Mouse (Mus musculus) ZHBTc4 (cell line): Measurements from ENCODE around the gene Tex35.

Experiments used
- DNase-seq: peaks from one replicate; pipeline ENCODE4 v3.0.0-alpha.2; 2011; ENCODE audit warnings: low read depth, low spot score

The Tex35 gene

GRCm38 (mm10) chr1:157108580-157108979, at the start of gene Tex35:
TSS of gene Tex35 (minus strand) at chr1:157108680.
- DNase-seq: no peak

DNA sequence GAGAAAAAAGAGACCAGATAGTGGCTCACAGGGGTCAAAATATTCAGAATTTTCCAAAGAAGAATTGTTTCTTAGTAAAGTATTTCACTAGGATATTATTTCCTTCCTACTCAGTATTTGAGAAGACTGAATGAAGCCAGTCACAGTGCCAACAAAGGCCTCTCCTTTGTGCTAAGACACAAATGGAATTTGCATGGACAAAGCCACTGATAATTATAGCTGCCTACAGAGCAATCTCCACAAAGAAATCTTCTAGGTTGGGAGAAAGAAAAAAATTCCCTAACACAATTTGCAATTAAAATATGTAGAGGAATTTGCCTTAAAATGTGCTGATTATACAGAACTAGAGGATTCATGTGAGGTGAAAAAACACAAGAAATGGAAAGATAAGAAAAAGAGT, 45.3 kb upstream of the Tex35 start:
- DNase-seq: no peak

DNA sequence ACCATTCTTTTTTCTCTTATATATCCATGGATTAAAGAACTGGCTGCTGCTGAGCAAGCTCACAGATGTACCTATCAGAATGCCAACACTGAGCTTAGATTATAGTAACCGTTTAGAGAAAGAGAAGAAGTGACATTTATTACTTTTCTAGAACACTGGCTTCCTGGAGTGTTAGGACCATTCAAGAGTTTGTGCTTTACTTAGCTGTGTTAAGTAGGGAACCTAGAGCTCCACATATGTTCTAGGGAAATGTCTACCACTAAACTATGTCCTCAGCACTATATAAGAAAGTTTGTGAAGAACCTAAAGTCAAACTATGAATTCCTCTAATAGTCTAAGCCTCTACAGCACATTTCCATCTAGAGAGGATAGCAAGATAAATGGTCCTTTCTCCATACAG, 41.6 kb upstream of the Tex35 start:
- DNase-seq: no peak

- DNase-seq: no peak
Observed at GRCm38 (mm10) chr1:157144621-157145020, 36.1 kb upstream of the Tex35 start.

- no peak for DNase-seq
Observed at GRCm38 (mm10) chr1:157143326-157143932, 34.9 kb upstream of the Tex35 start.

DNA sequence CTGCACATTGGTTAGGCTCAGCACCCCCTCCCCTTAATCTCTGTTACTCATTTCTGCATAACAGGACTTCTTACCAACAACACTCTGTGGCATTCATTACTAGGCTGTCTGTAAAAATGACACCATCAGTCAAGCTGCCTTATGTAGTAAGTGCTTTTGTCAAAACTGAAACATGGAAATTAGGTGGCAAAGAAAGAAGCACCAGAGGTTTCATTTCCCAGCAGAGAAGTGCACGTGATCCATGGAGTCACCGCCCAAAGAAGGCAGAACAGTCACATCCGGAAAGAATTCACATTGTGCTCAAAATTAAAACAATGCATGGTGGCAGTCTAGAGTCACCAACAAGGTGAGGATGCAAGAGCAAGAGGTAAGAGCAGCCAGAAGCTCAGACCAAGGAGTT, 32.5 kb upstream of the Tex35 start:
- DNase-seq: no peak

DNA sequence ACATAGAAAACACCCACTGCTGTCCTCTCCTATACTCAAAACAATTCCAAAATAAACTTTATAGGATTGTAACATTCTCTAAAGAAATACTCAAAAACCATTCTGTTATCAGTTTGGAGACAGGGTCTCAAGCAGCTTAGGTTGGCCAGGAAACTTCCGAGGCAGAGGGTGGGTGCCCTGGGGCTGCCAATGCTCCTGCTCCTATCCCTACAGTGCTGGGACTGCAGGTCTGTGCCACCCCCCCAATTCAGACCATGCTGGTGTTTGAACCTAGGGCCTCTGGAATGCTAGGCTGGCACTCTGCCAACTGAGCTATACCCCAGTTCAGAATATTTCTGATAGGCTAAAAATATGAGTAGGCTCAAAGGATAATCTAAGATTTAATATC, 29.4 kb upstream of the Tex35 start:
- DNase-seq: no peak

- DNase-seq: peak; percentile 14
Observed at GRCm38 (mm10) chr1:157137132-157137853, 28.8 kb upstream of the Tex35 start.

- DNase-seq: no peak
Observed at GRCm38 (mm10) chr1:157128219-157128618, 19.7 kb upstream of the Tex35 start.

DNA sequence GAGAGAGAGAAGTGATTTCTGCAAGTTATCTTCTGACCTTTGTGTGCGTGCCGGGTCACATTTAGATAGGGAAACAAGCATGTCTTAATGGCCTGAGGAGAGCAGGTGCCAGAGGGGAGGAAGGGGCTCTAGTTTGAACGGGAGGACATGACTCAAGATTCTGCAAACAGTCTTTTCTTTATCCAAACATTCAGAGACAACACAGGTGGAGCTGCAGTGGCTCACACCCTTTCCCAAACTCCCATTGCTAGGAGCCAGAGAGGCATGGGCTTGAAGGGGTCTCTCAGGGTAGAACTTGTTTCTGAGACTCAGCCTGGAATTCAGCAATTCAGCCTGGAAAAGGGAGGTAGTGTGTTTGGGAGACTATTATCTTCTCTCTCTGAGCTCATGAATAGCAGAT, 15.4 kb upstream of the Tex35 start:
- DNase-seq: no peak

- no peak for DNase-seq
Observed at GRCm38 (mm10) chr1:157119168-157119567, 10.7 kb upstream of the Tex35 start.

DNA sequence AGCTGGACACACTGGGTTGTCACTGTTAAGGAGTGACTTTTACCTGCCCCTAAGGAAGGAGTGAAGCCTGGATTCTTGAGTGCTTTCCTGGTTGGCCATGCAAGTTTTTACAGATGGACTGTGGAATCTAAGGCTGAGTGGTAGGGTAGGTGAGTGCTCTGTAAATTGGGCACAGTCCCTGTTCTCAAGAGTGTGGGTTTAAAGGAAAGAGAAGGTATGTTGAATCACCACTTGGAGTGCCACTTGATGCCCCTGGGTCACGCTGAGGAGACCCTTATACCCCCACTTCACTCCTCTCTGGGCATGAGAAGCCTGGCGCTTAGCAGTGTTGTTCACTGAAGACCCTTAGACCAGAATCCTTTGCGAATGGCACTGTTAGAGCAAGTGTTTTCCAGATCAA, 9.0 kb upstream of the Tex35 start:
- no peak for DNase-seq

DNA sequence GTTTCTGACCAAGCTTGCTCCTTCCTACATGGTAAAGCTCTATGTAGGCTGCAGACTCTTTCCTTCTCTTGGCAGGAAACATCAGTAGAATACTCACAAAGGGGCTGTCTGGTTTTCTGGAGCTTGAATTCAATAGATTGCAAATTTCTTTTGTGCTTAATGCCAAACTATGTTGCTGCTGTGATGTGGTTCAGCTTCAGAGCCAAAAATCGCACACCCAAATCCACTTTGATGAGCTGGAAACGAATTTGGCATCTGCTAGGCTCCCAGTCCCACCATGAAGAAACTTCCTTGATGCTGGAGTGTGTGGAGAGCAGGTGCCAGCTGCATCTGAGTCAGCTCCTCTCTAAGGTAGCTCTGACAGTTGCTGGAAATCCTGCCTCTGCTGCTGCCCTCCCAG, 6.0 kb upstream of the Tex35 start:
- no peak for DNase-seq

GRCm38 (mm10) chr1:157110287-157110835, 1.9 kb upstream of the Tex35 start:
- no peak for DNase-seq

DNA sequence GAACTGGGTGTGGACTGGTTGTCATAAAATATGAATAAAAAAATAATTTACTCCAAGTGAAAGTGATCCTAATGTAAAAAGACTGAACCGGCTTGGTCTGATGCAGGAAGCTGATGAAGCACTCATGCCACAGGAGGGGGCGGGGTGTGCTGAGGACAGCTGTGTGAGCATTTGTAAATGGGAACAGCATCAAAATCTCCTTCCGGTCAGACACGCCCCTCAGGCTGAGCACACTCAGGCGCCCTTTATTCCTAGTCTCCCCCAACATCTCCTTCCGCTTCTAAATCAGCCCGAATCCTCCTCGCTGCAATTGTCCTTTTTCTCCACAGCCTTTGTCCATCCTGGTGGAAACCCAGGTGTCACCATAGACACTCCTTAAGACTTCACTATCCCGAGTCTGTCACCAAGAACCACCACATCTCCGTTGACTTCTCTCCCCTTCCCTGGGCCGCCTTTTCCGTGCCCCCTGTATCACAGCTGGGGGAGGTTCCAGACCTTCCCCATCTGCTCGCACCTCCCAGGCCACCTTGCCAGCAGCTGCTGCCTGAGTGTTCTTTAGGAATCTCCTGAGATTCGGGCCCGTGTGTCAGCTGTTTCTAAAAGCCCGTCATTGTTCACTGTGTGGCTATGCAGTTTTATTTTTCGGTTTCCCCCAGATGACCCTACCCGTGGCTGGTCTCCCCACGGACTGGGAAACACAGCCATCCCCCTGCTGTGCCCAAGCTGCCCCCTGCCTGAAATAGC, 7.2 kb downstream of the Tex35 start:
- DNase-seq: peak; percentile 60

DNA sequence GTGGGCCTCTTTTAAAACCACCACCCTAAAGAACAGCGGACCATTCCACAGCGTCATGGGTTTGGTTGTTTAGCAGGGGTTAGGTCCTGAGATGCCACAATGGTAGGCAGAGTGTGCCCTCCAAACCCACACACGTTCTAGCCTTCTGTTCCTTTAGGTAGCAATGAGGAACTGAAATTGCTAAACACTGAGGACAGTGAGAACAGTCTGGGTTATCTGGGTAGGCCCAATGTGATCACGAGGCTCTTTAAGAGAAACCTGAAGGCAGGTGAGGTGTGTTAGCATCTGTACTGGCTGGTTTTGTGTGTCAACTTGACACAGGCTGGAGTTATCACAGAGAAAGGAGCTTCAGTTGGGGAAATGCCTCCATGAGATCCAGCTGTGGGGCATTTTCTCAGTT, 12.9 kb downstream of the Tex35 start:
- DNase-seq: no peak

DNA sequence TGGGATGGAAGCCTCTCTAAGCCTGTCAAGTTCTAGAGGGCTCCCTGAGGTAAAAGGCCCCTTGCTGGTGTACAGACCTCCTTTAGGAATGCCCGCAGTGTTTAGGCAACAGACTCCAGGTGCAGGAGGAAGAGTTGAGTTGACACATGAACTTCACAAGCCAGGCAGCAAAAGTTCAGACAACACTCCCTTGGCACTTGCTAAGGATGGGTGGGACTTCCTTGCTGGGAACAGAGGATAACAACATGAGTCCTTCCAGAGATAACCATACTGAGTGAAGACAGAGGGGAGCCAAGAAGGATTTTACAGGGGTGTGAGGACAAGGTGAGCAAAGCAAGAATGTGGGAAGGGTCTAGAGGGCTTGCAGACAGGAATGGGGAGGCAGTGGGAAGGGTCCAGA, 15.9 kb downstream of the Tex35 start:
- no peak for DNase-seq

DNA sequence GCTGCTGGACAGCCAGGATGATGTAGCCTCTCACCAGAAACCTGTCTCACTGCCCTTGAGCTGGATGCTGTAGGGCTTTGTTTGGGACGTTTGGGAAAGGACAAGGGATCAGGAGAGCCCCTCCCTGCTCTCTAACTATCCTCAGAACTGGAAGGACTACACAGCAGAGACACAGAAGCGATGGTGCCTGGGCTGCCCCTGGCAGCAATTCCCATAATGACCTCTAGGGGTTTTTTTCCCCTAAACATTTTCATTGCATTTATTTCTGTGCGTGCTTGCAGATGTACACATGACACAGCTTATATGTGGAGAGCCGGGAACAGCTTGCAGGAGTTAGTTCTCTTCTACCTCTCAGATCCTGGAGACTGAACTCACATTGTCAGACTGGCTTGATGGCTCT, 16.3 kb downstream of the Tex35 start:
- no peak for DNase-seq

- DNase-seq: no peak
Observed at GRCm38 (mm10) chr1:157090835-157091234, 17.6 kb downstream of the Tex35 start.

DNA sequence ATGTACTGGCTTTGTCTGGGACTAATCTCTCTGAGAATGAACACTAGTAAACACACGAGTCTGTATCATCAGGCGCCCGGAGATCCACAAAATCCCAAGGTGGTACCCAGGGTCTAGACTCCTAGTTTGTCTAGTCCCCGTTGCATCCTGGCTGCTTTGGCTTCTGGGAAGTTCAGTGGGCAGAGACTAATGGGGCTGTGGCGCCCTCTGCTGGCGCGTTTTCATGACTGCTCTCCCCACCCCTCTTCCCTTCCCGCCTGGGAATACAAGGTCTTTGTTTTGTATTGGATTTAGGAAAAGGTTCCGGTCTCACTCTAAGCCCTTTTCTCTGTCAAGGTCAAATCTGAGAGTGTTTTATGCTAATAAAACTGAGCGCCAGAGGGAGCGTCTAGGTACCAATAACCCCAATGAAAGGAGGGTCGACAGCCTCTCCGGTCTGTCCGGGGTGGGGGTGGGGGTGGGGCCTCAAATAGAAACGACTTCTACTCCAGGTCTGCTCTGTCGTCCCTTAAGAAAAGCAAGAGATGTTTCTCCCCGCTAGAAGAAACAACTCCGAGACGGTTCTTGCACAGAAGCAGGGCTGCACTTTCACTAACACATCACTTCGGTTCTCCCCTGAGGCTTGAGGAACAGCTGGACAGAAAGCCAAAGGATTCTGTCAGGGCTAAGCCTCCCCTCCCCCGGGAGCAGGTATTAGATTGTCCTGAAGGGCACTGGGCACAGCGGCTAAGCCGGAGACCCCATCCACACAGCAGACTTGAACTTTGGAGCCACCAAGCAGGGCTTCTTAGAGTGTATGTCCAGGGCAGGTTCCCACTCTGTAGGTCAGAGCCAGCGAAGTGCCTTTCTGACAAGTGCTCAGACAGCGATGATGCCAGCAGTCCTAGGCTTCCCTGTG, 22.1 kb downstream of the Tex35 start:
- peak; percentile 92 for DNase-seq

DNA sequence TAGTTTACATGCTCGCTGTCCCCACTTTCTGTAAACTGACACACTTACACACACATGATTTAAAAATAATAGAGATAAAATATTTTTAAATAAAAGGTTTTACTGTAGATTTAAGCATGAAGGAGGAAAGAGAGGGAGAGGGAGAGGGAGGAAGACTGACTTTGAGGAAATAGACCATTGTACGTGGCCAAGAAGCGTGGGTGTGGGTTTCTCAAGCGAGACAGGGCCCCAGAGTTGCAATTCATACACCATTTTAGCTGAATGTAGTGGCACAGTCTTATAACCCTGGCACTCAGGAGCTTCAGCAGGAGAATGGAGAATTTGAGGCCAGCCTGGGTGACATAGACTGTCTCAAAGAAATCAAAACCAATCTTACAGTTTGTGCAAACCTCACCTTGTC, 25.5 kb downstream of the Tex35 start:
- DNase-seq: no peak

DNA sequence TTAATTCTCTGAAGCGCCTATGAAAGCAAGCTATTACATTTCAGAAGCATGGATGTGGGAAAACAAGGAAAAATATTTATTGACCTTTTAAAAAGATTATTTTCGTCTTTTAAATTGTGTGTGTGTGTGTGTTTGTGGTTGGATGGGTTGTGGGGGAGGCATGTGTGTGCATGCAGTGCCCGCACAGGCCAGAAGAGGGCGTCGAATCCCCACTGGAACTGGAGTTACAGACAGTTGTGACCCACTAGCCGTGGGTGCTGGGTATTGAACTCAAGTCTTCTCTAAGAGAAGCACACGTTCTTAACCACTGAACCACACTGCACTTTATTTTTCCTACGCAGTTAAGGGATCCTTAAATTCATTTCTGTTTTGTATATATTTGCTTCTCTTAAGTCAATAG, 26.5 kb downstream of the Tex35 start:
- DNase-seq: peak; percentile 73
